Mouse (Mus musculus): ENCODE data around the gene Ankrd44.

DNA sequence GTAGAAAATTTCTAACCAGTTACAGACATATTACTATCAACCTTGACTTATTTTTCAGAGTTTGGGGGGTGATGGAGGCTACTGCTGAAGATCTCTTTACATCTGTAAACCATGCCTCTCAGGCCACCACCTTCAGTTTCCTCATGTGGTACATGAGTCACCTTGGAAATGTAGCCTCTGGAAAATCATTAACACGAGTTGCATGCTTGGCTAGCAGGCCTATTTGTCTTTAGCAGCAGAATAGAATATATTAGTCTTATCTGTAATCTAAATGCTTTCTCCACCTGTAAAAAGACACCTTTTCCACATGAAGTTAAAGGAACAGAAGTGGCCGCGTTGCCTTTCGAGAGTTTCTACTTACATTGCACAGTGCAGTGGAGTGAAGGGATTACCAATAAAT lies 267.6 kb downstream of the Ankrd44 start:
- no peak for TF ChIP-seq GATA1 (IDR thresholded peaks at IDR 0.05; ENCODE audit: borderline replicate concordance, low read length)
- TF ChIP-seq FLI1 (IDR thresholded peaks at IDR 0.05; ENCODE audit: low read length): no peak

All from megakaryocyte, embryonic 14.5 days (primary cell).